Mouse (Mus musculus): ENCODE data around the gene Sun5.

GRCm38 (mm10) chr2:153822005-153822543 lies 48.8 kb downstream of the Sun5 start:
- TF ChIP-seq POLR2A (IDR thresholded peaks at IDR 0.05; ENCODE audit: low read depth, low read length) (no peak), CTCF (IDR thresholded peaks at IDR 0.05; ENCODE audit: extremely low read depth, insufficient read depth, insufficient read length, insufficient replicate concordance) (no peak)

Data from spleen, adult 2 months (tissue).